Mouse (Mus musculus) lung, postnatal 10 days (tissue): ENCODE results near the gene Ces4a.
"Not testable (repeated sequence)": the region's sequence is repeated elsewhere in the genome, so short reads cannot be mapped to it uniquely, and the experiment has no call there.

Experiments
- DNase-seq: peaks from one replicate; pipeline ENCODE4 v3.0.0; 2021

The Ces4a gene

GRCm38 (mm10) chr8:105131509-105131908, at the start of gene Ces4a:
TSS of gene Ces4a (plus strand) at chr8:105131800.
- DNase-seq: no peak

DNA sequence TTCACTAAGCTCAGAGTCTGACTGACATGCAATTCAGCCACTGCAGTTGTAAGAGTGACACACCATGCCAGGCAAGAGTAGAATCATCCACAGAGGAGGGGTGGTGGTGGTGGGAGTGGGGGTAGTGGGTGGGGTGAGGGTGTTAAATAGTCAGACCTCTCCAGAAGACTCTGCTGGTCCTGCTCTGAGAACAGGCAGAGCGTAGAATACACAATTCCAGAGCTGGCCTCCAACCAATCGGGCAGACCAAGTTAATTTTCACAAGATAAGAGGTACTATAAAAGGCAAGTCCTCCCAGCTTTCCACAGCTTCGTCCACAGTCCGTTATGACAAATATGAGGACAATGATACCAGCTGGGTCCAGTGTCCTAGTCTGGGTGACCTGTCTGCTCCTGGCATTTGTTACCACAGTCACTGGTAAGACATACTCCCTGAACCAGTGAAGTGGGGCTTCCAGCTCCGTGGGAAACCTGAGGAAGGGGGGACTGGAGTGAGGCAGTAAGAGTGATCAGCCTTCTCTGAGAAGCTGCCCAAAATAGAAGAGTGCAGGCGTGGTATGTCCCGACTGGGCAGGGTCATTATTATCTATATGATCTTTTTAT, 48.0 kb upstream of the Ces4a start, which contains the start of gene Ces3b:
TSS of gene Ces3b (plus strand) at position 305 of the 602 bp plus-strand sequence.
- DNase-seq: no peak

GRCm38 (mm10) chr8:105088166-105088565, 43.4 kb upstream of the Ces4a start:
- DNase-seq: not testable (repeated sequence)

GRCm38 (mm10) chr8:105088581-105088980, 43.0 kb upstream of the Ces4a start:
- no peak for DNase-seq

DNA sequence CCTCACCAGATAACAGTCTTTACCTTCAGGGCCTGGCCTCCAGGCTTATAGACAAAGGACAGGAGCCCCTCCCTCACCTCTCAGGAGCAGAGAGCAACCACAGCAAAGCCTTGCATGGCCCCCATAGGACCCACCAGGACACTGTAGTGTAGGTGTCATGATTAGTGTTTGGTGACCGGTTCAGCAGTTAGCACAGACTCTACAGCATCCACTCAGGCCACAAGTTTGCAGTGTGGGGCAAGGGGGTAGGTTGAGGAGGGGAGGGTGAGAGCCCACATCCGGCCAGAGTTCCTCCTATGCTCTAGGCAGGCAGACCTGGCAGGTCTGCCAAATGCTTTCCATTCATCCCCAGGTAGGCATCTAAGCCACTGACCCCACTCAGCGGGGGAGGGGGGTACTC, 37.6 kb upstream of the Ces4a start:
- no peak for DNase-seq

- not testable (repeated sequence) for DNase-seq
Measured at GRCm38 (mm10) chr8:105102101-105102785, 29.4 kb upstream of the Ces4a start.

DNA sequence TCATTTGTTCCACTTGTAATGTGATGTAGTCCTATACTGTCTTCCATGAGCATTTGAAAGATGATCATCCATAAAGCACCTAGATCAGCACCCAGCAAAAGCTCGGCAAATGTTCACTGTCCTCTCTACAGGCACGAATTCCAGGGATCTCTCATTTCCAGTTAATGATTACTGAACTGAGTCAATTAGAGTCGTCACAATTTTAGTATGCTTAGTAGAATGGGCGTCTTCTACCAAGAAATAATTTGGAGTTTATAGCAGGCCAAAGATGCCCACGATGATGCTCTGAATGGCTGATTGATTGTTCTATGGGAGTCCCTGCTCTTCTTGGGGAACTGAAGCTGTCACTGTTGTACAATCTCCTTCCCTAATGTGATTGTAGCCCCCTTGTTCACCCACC, 27.9 kb upstream of the Ces4a start:
- not testable (repeated sequence) for DNase-seq

DNA sequence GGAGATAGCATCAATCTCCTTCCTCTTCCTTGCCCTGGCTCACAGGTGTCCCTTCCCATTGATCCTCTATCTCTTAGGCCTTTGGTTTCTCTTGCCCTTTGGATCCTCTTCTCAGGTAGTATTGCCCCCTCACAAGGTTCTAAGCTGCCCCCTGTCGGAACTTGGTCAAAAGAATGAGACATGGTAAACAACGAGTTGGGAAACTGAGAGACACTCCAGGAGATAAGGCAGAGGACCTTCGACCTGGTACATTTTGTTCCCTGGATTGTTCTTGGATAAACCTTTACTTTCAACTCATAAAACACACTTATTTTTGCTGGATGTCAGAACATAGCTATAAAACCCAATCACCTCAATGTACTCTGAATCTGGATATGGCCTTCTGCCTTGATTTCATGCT, 27.4 kb upstream of the Ces4a start:
- no peak for DNase-seq

GRCm38 (mm10) chr8:105129864-105130263, 1.7 kb upstream of the Ces4a start:
- DNase-seq: no peak

- DNase-seq: peak; percentile 86
Measured at GRCm38 (mm10) chr8:105138423-105138822, 6.8 kb downstream of the Ces4a start.

DNA sequence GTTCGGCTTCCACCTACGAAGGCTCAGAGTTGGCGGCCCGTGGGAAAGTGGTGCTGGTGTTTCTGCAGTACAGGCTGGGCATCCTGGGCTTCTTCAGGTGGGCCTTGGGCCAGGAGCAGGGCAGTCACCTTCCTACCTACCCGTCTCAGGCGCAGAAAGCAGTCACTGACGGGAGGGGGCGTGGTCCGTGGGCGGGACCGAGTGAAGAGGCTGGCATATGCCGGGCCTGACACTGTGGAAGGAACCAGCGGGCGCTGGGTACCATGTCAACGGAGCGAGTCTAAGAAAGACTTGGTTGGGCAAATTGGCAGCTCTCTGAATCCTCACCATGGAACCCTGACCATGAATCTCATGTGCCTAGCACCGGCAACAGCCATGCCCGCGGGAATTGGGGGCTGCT, 10.8 kb downstream of the Ces4a start:
- DNase-seq: no peak

DNA sequence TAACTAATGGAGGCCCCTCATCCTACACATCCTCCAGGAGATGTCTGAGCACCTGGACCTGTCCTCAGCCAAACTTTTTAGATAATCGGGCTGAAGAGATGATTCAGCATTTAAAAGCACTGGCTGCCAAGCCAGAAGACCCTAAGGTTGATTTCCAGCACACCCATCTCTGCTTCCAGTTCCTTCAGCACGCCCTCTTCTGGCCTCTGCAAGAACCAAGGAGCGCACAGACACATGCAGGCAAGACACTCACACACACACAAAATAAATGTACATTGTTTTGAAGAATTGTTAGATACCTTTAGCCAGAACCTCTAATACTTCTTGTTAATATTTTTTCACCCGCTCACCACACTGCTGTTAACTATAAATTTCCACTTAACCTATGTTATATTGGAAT, 20.1 kb downstream of the Ces4a start:
- DNase-seq: no peak

GRCm38 (mm10) chr8:105152623-105153398, 21.2 kb downstream of the Ces4a start:
- DNase-seq: peak; percentile 87

DNA sequence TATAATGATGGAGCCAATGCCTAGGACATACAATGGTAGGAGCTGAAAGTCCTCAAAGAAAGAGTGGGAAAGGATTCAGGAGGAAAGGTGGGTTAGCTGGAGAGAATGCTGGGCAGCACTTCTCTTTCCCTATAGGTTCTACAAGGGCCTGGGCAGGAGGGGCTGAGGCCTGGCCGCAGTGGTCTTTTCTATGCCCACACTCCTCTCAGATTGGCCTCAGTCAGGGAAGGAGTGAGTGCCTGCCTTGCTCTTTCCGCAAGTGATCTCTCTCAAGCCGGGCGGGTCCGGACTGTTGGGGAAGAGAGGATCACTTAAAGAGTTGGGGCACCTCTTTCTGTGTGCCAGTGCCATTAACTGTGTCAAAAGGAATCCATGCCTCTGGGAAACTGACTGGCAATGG, 22.7 kb downstream of the Ces4a start:
- no peak for DNase-seq

DNA sequence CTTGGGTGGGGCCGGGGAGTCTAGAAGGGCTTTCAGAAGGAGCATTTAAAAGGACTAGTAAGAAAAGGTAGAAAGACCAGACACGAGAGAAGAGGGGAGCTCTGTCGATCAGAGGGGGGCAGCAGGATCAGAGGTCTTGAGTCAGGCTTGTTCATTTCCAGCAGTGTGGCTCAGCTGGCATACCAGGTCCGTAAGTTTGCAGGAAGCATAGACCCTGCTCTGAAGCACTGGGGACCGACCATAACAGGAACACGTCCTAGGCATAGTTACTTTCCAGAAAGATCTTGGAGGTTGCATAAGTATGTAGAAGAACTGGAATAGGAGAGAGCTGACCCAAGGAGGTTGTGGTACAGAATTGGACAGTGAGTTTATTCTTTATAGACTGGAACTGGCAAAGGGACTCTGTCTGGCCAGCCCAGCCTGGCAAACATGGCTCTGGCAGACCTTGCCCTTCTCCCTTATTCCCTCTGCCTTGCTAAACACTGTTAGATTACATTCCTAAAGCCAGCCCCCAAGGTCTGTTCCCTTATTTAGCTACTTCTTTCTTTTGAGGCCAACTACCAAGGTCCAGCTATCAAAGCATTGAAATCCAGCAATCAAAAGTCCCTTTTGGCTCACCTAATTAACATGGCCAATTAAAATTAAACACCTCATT, 23.6 kb downstream of the Ces4a start:
- no peak for DNase-seq

GRCm38 (mm10) chr8:105157555-105157954, 26.0 kb downstream of the Ces4a start:
- peak; percentile 69 for DNase-seq

DNA sequence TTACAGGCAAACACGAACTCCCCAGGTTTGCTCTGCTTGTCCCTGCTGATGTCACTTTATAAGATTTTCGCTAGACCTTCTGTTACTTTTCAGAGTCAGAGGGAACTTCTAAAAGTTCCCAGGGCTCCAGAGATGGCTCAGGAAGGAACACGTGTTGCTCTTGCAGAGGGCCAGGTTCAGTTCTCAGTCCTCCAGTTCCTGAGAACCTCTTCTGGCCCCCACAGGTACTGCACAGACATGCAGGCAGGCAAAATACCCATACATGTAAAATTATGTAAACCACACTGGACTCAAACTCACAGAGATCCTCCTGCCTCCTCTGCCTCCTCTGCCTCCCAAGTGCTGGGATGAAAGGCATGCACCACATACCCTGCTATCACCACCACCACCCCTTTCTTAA, 26.5 kb downstream of the Ces4a start:
- no peak for DNase-seq

DNA sequence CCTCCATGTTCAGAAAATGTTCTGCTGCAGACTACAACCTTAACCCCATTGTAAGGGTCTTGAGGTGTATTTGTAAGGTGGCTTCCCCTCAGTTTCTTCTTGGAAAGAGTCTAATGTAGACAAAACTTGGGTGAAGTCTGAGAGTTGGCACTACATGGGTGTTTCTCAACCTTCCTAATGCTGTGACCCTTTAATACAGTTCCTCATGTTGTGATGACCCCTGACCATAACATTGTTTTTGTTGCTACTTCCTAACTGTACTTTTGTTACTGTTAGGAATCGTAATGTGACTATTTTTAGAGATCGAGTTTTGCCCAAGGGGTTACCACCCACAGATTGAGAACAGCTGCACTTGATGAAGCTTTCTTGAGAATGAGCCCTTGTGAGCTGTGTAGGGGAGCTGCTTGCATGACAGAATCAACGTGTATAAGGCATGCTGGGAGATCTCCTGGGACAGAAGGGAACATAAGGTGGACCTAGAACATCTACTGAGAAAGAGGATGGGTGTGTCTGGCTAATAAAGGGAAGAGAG, 29.6 kb downstream of the Ces4a start:
- peak; percentile 11 for DNase-seq

GRCm38 (mm10) chr8:105164272-105164902, 32.8 kb downstream of the Ces4a start:
- DNase-seq: no peak

DNA sequence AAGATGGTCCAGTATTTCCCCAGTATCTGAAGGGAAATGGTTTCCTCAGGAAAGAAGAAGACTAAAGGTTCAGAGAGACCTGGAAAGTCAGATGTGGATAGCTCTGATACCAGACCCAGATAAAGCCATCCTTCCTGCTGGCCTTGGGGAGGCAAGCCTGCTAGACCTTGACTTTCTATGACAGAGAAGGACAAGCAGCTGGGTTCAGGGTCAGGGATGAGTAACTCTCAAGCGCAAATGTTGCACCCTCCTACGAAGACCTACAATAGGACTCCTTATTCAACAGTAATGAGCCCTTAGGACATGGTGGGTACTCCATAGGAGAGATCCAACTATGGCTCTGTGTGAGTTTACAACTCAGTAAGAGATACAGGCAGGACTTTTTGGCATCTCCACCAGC, 33.6 kb downstream of the Ces4a start:
- DNase-seq: no peak

GRCm38 (mm10) chr8:105167116-105167515, 35.5 kb downstream of the Ces4a start:
- no peak for DNase-seq

DNA sequence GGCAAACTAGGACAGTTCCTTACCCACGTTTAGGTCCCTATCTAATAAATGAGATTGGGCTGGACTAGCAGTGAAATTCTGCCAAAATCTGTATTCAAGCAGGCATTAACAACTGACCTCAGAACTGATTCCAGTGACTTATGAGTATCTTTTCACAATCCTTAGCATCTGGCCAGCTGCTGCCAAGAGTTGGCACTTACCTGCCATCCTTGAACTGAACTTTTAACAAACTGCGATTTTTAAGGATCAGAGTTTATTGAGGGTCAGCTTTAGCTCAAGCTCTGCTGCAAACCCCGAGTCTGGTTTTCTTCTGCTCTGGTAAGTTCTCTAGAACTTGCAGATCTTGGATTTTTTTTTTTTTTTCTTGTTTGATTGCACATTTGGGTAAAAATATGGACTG, 38.0 kb downstream of the Ces4a start:
- no peak for DNase-seq

DNA sequence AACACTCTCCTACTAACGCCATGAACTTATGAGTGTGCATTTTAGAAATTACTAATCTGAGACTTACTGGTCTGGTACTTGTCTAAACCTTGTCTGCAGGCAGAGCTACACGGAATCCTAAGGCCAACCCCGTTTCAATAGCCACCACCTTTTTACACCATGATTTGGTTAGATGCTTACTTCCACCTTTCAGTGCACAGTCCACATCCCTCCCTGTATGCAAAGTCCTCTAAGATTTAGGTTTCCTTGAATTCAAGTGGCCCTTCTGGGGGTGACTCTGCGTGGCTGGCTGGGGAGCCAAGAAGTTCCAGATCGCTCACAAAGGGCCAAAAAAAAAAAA, 38.4 kb downstream of the Ces4a start:
- DNase-seq: no peak
